Mouse (Mus musculus): ENCODE data around the gene Kif5c. TPM values are rescaled to one million over a fixed set of nuclear protein-coding genes. Genes with fewer than 3 reads are reported as not detected.

Kif5c gene
- polyA plus RNA-seq, 1 experiment from 2014 or later = 1.0 TPM

DNA sequence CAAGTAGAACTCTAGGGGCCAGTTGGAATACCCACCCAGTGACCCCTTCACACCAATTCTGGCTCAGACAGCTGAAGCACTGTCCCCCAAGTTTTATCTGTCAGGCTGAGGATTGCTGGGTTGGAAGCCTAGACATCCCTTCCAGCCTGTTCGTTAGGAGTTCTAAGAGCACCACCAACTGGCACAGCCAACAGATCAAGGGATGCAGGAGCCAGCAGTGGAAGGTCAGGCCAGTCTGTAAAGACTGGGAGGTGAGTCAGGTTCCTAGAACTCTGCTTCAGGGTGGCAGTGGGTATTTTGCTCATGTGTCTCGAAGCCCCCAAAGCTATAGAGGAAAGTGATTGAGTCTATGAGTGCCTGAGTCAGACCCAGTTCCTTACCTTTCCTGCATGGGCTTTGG lies 37.9 kb downstream of the Kif5c start:
- DNase-seq (no peak), ATAC-seq (ENCODE audit: insufficient read depth) (no peak)
- Histone ChIP-seq H3K4me3 (ENCODE audit: low read depth, low read length) (no peak overlapping the region), H3K36me3 (ENCODE audit: insufficient read depth) (no peaks in the 10 kb centered on the region), H3K9ac (no peak overlapping the region), H3K27me3 (ENCODE audit: insufficient read depth, low read length) (no peaks in the 10 kb centered on the region), H3K4me2 (no peak overlapping the region), H3K4me1 (ENCODE audit: insufficient read depth) (no peaks in the 10 kb centered on the region), H3K9me3 (ENCODE audit: low read depth, low read length) (no peaks in the 10 kb centered on the region), H3K27ac (ENCODE audit: low read depth) (no peak overlapping the region)
- 86% methylated on average over 2 of the region's 2 CpGs for WGBS
- no peak for TF ChIP-seq CTCF (IDR thresholded peaks at IDR 0.05; ENCODE audit: low read depth)

- no peak for TF ChIP-seq CTCF (IDR thresholded peaks at IDR 0.05; ENCODE audit: low read depth)
- no peaks in the 10 kb centered on the region for H3K36me3 ChIP-seq (ENCODE audit: insufficient read depth)
- H3K27me3 ChIP-seq (ENCODE audit: insufficient read depth, low read length) = no peaks in the 10 kb centered on the region
- H3K4me3 ChIP-seq (ENCODE audit: low read depth, low read length) = no peak overlapping the region
- no peak overlapping the region for H3K4me2 ChIP-seq
- ATAC-seq (ENCODE audit: insufficient read depth) (no peak), DNase-seq (no peak)
- H3K27ac ChIP-seq (ENCODE audit: low read depth) = no peak overlapping the region
- WGBS = 81% methylated on average over 3 of the region's 3 CpGs
- no peaks in the 10 kb centered on the region for H3K9me3 ChIP-seq (ENCODE audit: low read depth, low read length)
- no peak overlapping the region for H3K9ac ChIP-seq
- no peaks in the 10 kb centered on the region for H3K4me1 ChIP-seq (ENCODE audit: insufficient read depth)
Measured at GRCm38 (mm10) chr2:49657666-49658065, 38.6 kb downstream of the Kif5c start.

GRCm38 (mm10) chr2:49658988-49659387 lies 39.9 kb downstream of the Kif5c start:
- no peak overlapping the region for H3K4me3 ChIP-seq (ENCODE audit: low read depth, low read length)
- no peaks in the 10 kb centered on the region for H3K9me3 ChIP-seq (ENCODE audit: low read depth, low read length)
- WGBS = 84% methylated on average over 4 of the region's 4 CpGs
- DNase-seq (no peak), ATAC-seq (ENCODE audit: insufficient read depth) (no peak)
- no peak for TF ChIP-seq CTCF (IDR thresholded peaks at IDR 0.05; ENCODE audit: low read depth)
- H3K27ac ChIP-seq (ENCODE audit: low read depth) = no peak overlapping the region
- H3K27me3 ChIP-seq (ENCODE audit: insufficient read depth, low read length) = no peaks in the 10 kb centered on the region
- H3K9ac ChIP-seq = no peak overlapping the region
- no peak overlapping the region for H3K4me2 ChIP-seq
- H3K4me1 ChIP-seq (ENCODE audit: insufficient read depth) = no peaks in the 10 kb centered on the region
- H3K36me3 ChIP-seq (ENCODE audit: insufficient read depth) = no peaks in the 10 kb centered on the region

- 59% methylated on average over 8 of the region's 8 CpGs for WGBS
- Histone ChIP-seq H3K36me3 (ENCODE audit: insufficient read depth) (no peaks in the 10 kb centered on the region), H3K27me3 (ENCODE audit: insufficient read depth, low read length) (no peaks in the 10 kb centered on the region), H3K9ac (no peak overlapping the region), H3K4me2 (no peak overlapping the region), H3K9me3 (ENCODE audit: low read depth, low read length) (no peaks in the 10 kb centered on the region), H3K27ac (ENCODE audit: low read depth) (no peak overlapping the region), H3K4me3 (ENCODE audit: low read depth, low read length) (no peak overlapping the region), H3K4me1 (ENCODE audit: insufficient read depth) (no peaks in the 10 kb centered on the region)
- no peak for ATAC-seq (ENCODE audit: insufficient read depth)
- TF ChIP-seq CTCF (IDR thresholded peaks at IDR 0.05; ENCODE audit: low read depth) = no peak
- DNase-seq = no peak
Measured at GRCm38 (mm10) chr2:49659964-49660363, 40.9 kb downstream of the Kif5c start.

GRCm38 (mm10) chr2:49660375-49660923 lies 41.4 kb downstream of the Kif5c start:
- WGBS = 90% methylated on average over 12 of the region's 12 CpGs
- no peak for TF ChIP-seq CTCF (IDR thresholded peaks at IDR 0.05; ENCODE audit: low read depth)
- no peak overlapping the region for H3K27ac ChIP-seq (ENCODE audit: low read depth)
- H3K4me3 ChIP-seq (ENCODE audit: low read depth, low read length) = no peak overlapping the region
- DNase-seq (no peak), ATAC-seq (ENCODE audit: insufficient read depth) (no peak)
- no peaks in the 10 kb centered on the region for H3K4me1 ChIP-seq (ENCODE audit: insufficient read depth)
- H3K9ac ChIP-seq = no peak overlapping the region
- no peaks in the 10 kb centered on the region for H3K27me3 ChIP-seq (ENCODE audit: insufficient read depth, low read length)
- no peak overlapping the region for H3K4me2 ChIP-seq
- H3K36me3 ChIP-seq (ENCODE audit: insufficient read depth) = no peaks in the 10 kb centered on the region
- H3K9me3 ChIP-seq (ENCODE audit: low read depth, low read length) = no peaks in the 10 kb centered on the region

- H3K36me3 ChIP-seq (ENCODE audit: insufficient read depth) = no peaks in the 10 kb centered on the region
- H3K4me1 ChIP-seq (ENCODE audit: insufficient read depth) = no peaks in the 10 kb centered on the region
- H3K9ac ChIP-seq = no peak overlapping the region
- no peak overlapping the region for H3K27ac ChIP-seq (ENCODE audit: low read depth)
- ATAC-seq (ENCODE audit: insufficient read depth) (no peak), DNase-seq (no peak)
- TF ChIP-seq CTCF (IDR thresholded peaks at IDR 0.05; ENCODE audit: low read depth) = no peak
- H3K27me3 ChIP-seq (ENCODE audit: insufficient read depth, low read length) = no peaks in the 10 kb centered on the region
- no peak overlapping the region for H3K4me3 ChIP-seq (ENCODE audit: low read depth, low read length)
- H3K9me3 ChIP-seq (ENCODE audit: low read depth, low read length) = no peaks in the 10 kb centered on the region
- no peak overlapping the region for H3K4me2 ChIP-seq
Measured at GRCm38 (mm10) chr2:49661348-49661747, 42.2 kb downstream of the Kif5c start.

- Histone ChIP-seq H3K4me1 (ENCODE audit: insufficient read depth) (no peaks in the 10 kb centered on the region), H3K9ac (no peak overlapping the region), H3K36me3 (ENCODE audit: insufficient read depth) (no peaks in the 10 kb centered on the region), H3K27ac (ENCODE audit: low read depth) (no peak overlapping the region), H3K4me3 (ENCODE audit: low read depth, low read length) (no peak overlapping the region), H3K27me3 (ENCODE audit: insufficient read depth, low read length) (no peaks in the 10 kb centered on the region), H3K4me2 (no peak overlapping the region), H3K9me3 (ENCODE audit: low read depth, low read length) (no peaks in the 10 kb centered on the region)
- no peak for TF ChIP-seq CTCF (IDR thresholded peaks at IDR 0.05; ENCODE audit: low read depth)
- DNase-seq (no peak), ATAC-seq (ENCODE audit: insufficient read depth) (no peak)
- 67% methylated on average over 3 of the region's 3 CpGs for WGBS
Measured at GRCm38 (mm10) chr2:49661872-49662271, 42.8 kb downstream of the Kif5c start.
